Mouse (Mus musculus) E14TG2a.4 (cell line): Measurements from ENCODE around the gene Por.

Source experiments
- CTCF ChIP-seq: conservative IDR thresholded peaks from 2 replicates; pipeline ENCODE4 v1.5.1; 2014; ENCODE audit warnings: low read length
- NANOG ChIP-seq: IDR thresholded peaks from 2 replicates; pipeline ENCODE4 v1.6.1; 2014; ENCODE audit warnings: borderline replicate concordance, low read length, mixed read lengths
- POU5F1 ChIP-seq: IDR thresholded peaks from 2 replicates; pipeline ENCODE4 v1.6.1; 2014; ENCODE audit warnings: low read length, borderline replicate concordance

- TF ChIP-seq CTCF (no peak), NANOG (no peak), POU5F1 (no peak)
Measured at GRCm38 (mm10) chr5:135682009-135682408, 12.2 kb downstream of the Por start.
